Mouse (Mus musculus) kidney, embryonic 16.5 days (tissue): ENCODE results near the gene Hddc3. TPM values are rescaled to one million over a fixed set of nuclear protein-coding genes. Genes with fewer than 3 reads are reported as not detected.

Experiments used
- ATAC-seq: fragments of 200-750 bp; cut with Nextera tagmentation; 2 replicates; pipeline ENCODE4 v1.8.0; 2017; ENCODE audit warnings: moderate TSS enrichment; ENCODE audit not compliant: low FRiP score, low TSS enrichment
- H3K27ac ChIP-seq: fragments of 300-500 bp; sonication (generic); 2 replicates; pipeline ENCODE4 v1.5.1; 2014; ENCODE audit warnings: low read length
- H3K27me3 ChIP-seq: fragments of 300-500 bp; sonication (generic); 2 replicates; pipeline ENCODE4 v1.6.1; 2014; ENCODE audit warnings: low read length, control low read depth, mixed read lengths; ENCODE audit not compliant: insufficient read depth
- H3K36me3 ChIP-seq: fragments of 300-500 bp; sonication (generic); 2 replicates; pipeline ENCODE4 v1.6.1; 2014; ENCODE audit warnings: low read length, control low read depth, mixed read lengths; ENCODE audit not compliant: insufficient read depth
- H3K4me1 ChIP-seq: fragments of 300-500 bp; sonication (generic); 2 replicates; pipeline ENCODE4 v1.6.1; 2014; ENCODE audit warnings: low read length, control low read depth, mixed read lengths; ENCODE audit not compliant: insufficient read depth
- H3K4me2 ChIP-seq: fragments of 300-500 bp; sonication (generic); replicated peaks from 2 replicates; pipeline ENCODE4 v1.6.1; 2014; ENCODE audit warnings: low read depth, low read length
- H3K4me3 ChIP-seq: fragments of 300-500 bp; sonication (generic); 2 replicates; pipeline ENCODE4 v1.5.1; 2014; ENCODE audit warnings: mild to moderate bottlenecking, low read length
- H3K9ac ChIP-seq: fragments of 300-500 bp; sonication (generic); replicated peaks from 2 replicates; pipeline ENCODE4 v1.6.1; 2014; ENCODE audit warnings: low read length
- H3K9me3 ChIP-seq: fragments of 300-500 bp; sonication (generic); 2 replicates; pipeline ENCODE4 v1.6.1; 2016; ENCODE audit warnings: low read length, control low read depth
- WGBS: fragments of 180-500 bp; shearing (Covaris S2); extraction: QIAGEN DNeasy Blood & Tissue Kit; methylation state at CpG from one replicate; pipeline ENCODE4 v1.1.7; 2014; 5-methylcytosine and 5-hydroxymethylcytosine counted together
- polyA plus RNA-seq: library from polyadenylated mRNA; unstranded; fragments of >200 nt; fragmentation: Nextera tagmentation; extraction: Ambion mirVana; gene quantifications from 2 replicates; pipeline ENCODE4 v1.2.1, GENCODE M21; 2015

Hddc3 gene
- polyA plus RNA-seq, 1 experiment from 2014 or later = 23.8 TPM

DNA sequence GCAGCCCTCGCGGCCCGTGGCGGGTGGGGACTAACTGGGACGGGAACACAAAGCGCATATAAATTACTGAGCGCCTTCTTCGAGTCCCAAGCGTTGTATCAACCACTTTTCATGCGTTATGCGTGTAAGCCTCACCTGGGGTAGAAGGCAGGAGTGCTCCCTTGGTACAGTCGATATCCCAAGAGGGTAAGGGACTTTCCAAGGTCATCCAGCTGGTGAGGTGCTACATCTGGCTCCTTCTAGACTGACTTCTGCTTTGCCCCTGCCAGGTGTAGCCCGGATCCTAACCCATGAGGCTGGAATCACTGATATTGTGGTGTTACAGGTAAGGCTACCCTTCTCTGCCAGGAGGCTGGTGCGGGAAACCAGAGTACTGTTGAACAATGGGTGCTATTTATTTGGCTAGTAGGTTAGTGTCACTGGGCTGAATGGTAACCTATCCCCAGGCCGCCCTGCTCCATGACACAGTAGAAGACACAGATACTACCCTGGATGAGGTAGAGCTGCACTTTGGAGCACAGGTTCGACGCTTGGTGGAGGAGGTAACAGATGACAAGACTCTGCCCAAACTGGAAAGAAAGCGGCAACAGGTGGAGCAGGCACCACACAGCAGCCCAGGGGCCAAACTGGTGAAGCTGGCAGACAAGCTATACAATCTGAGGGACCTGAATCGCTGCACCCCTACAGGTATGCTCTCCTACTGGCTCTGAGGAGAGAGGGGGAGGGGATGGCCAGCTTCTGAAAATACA is 540 bp downstream of the Hddc3 start:
- ATAC-seq = no peak
- Histone ChIP-seq H3K27me3 (no peaks in the 10 kb centered on the region), H3K36me3 (peaks cover 3% of the 10 kb centered on the region; the same call in 1 of the 2 replicates), H3K4me2 (peak overlapping the region; percentile 73), H3K27ac (peak overlapping the region; percentile 67; the same call in 1 of the 2 replicates), H3K9ac (peak overlapping the region; percentile 91), H3K4me3 (peak overlapping the region; percentile 66), H3K9me3 (no peaks in the 10 kb centered on the region), H3K4me1 (peaks cover 41% of the 10 kb centered on the region)
- 27% methylated on average over 19 of the region's 19 CpGs for WGBS

DNA sequence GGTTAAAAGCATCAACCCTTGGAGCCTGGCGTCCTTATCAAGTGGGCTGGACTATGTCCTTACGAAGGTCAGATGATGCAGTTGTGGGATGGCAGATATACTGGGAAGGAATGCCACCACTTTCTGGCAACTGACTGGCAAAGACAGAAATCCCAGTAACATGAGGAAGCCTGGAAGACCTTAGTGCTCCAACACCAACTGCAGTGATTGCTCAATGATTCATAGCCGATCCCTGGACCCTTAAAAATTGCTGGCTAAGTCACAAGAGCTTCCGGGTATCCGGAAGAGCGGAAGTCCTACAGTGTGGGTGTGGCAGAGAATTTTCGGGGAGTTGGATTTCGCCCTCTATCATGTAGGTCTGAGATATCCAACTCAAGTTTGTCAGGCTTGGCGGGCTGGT is 3.3 kb downstream of the Hddc3 start:
- Histone ChIP-seq H3K36me3 (peaks cover 13% of the 10 kb centered on the region; the same call in 1 of the 2 replicates), H3K9me3 (no peaks in the 10 kb centered on the region), H3K9ac (no peak overlapping the region), H3K4me1 (peaks cover 23% of the 10 kb centered on the region), H3K4me2 (no peak overlapping the region), H3K27me3 (no peaks in the 10 kb centered on the region), H3K27ac (no peak overlapping the region), H3K4me3 (no peak overlapping the region)
- 85% methylated on average over 9 of the region's 9 CpGs for WGBS
- ATAC-seq = no peak

DNA sequence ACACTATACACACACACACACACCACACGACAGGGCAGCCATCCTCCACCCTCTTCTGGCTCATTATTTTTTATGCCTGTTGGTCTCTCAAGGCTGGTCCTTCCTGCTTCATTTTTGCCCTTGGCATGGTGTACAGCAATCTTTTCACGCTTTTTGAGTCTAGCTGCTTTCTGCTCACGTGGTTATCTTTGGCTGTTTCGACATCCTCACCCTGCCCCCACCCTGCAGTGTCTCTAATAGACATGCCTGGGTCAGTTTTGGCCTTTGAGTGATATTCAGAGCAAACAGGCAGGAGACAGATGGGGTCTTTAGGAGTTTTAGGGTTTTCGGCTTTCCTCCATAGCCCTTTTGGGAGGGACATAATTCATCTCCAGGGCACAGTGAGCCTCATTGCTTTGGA is 3.9 kb downstream of the Hddc3 start:
- no peak for ATAC-seq
- peaks cover 22% of the 10 kb centered on the region for H3K4me1 ChIP-seq
- H3K4me3 ChIP-seq = no peak overlapping the region
- WGBS = 70% methylated on average over 5 of the region's 5 CpGs
- no peak overlapping the region for H3K4me2 ChIP-seq
- H3K9me3 ChIP-seq = no peaks in the 10 kb centered on the region
- peak overlapping the region; percentile 72; the same call in 1 of the 2 replicates for H3K27ac ChIP-seq
- H3K9ac ChIP-seq = no peak overlapping the region
- peaks cover 16% of the 10 kb centered on the region; the same call in 1 of the 2 replicates for H3K36me3 ChIP-seq
- H3K27me3 ChIP-seq = no peaks in the 10 kb centered on the region

DNA sequence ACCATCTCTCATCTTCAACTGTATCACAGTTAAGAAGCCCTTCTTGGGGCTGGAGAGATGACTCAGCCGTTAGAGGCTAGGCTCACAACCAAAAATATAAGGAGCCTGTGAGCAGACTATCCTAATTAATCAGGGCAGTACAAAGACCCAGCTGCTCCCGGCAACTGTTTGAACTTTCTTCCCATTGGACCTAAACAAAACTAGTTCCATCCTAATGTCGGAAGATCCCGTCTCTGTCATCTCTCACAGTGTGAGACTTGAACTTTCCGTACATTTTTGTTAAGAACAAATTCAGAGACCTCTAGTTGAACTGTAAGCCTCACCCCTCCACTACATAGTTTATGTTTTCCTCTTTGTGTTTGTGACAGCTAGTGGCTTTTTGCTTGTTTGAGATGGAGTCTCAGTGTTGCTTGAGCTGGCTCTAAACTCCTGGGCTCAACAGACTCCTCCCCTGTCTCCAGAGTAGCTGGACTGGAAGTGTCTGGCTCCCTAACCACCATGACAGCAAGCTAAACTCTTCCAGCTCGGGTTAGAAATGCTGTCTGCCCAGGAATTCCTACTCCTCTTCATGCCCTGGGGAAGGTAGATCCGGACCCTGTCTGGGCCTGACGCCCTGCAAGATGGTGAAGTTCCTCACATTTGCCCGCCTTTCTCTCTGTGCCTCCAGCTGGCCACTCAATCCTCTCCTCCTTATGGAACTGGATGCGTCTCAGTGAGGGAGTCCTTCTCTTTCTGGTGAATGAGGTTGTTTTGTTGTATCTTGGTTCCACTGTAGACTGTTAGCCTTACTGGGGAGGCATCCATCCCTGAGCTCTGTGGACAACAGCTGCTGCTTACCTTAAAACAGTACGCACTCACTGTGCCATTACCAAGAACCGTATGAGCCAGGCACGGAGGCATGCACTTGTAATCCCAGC is 5.0 kb downstream of the Hddc3 start:
- WGBS = 56% methylated on average over 13 of the region's 13 CpGs

DNA sequence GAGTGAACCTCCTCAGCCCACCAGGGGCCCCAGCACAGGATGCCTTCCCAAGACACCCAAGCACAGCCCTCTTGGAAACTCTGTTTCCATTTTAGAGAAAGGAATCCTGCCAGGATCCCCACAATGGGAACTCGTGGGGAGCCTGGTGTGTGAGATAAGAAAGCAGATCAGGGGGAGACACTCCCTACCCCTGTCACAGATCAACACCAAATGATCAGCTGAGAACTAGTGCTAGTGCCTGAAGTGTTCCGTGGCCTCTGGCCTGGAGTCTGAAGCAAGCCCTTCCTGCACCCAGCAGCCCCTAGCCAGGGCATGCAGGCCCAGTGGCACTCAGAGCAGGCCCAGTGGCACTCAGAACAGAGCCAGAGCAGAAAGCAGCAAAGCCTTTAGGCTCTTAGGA is 7.9 kb downstream of the Hddc3 start:
- H3K9ac ChIP-seq = no peak overlapping the region
- H3K9me3 ChIP-seq = no peaks in the 10 kb centered on the region
- H3K27ac ChIP-seq = no peak overlapping the region
- ATAC-seq = no peak
- WGBS = 78% methylated on average over 2 of the region's 2 CpGs
- H3K4me2 ChIP-seq = no peak overlapping the region
- no peaks in the 10 kb centered on the region for H3K27me3 ChIP-seq
- no peak overlapping the region for H3K4me3 ChIP-seq
- peaks cover 28% of the 10 kb centered on the region for H3K36me3 ChIP-seq
- peaks cover 12% of the 10 kb centered on the region; the same call in 1 of the 2 replicates for H3K4me1 ChIP-seq

More for the DNA sequence above, 5.0 kb downstream of the Hddc3 start:
- ATAC-seq = peak; percentile 49
- no peaks in the 10 kb centered on the region for H3K9me3 ChIP-seq
- H3K4me1 ChIP-seq = peaks cover 18% of the 10 kb centered on the region
- peak overlapping the region; percentile 79 for H3K27ac ChIP-seq
- H3K27me3 ChIP-seq = no peaks in the 10 kb centered on the region
- no peak overlapping the region; the same call in 1 of the 2 replicates for H3K9ac ChIP-seq
- H3K36me3 ChIP-seq = peaks cover 20% of the 10 kb centered on the region; the same call in 1 of the 2 replicates
- no peak overlapping the region for H3K4me2 ChIP-seq
- H3K4me3 ChIP-seq = no peak overlapping the region

DNA sequence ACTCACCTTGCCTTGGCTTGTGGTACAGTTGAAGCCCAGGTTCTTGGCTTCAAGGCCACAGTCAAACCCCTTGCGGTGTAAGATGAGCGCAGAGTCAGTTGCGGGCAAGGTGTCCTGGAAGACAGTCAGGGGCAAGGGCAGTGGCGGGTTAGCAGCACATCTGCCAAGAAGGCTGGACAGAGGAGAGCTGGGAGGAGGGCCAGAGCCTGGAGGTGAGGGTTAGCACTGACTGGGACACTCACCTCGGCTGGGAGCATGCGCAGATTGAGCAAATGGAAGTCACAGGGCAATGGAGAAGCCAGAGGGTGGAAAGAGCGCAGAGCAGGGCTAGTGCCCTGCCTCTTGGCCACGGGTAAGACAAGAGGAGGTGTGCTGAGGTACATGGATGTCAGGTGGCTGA is 10.0 kb downstream of the Hddc3 start:
- no peak overlapping the region for H3K4me2 ChIP-seq
- WGBS = 91% methylated on average over 8 of the region's 8 CpGs
- no peak overlapping the region for H3K4me3 ChIP-seq
- no peaks in the 10 kb centered on the region for H3K27me3 ChIP-seq
- 0 out of 2 replicates have a peak, but pooled peaks cover 4% of the 10 kb centered on the region for H3K4me1 ChIP-seq
- H3K9ac ChIP-seq = no peak overlapping the region
- ATAC-seq = no peak
- H3K27ac ChIP-seq = no peak overlapping the region
- H3K36me3 ChIP-seq = peaks cover 28% of the 10 kb centered on the region
- H3K9me3 ChIP-seq = no peaks in the 10 kb centered on the region

DNA sequence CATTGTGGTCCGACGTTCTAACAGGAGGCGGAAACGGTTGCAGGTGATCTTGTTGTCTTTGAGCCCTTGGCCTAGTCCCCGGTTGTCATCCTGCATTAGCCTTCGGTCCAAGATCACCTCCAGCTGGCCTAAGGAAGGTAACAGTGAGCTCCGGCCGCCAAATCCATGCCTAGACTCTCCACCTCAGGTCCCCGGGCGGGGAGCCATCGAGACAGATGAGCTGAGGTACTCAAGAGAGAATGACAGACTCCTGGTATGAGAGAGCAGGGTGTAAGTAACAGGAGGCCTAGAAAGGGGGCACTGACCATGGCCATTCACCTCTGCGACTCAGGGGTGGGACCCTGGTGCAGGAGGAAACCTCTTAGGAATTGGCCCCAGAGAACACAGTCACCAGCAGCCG is 13.4 kb downstream of the Hddc3 start:
- 89% methylated on average over 13 of the region's 13 CpGs for WGBS
- peaks cover 42% of the 10 kb centered on the region for H3K36me3 ChIP-seq

DNA sequence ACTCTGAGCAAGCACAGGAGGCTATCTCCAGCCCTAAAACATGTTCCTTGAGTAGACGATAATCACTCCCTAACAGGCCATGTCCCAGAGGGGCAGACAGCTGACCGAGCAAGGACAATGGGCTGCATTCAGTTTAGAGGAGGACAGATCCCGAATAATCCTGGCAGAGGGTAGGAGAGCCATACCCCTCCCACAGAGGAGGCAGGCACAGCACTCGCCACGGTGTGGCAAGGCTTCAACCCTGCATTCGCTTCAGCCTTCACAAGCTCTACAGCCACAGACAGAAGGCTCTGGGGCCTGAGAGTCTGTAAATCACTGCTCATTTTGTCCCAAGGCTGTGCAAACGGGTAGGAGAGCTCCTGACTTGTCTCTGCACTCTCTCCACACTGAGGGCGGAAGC is 14.3 kb downstream of the Hddc3 start:
- no peak for ATAC-seq
- no peak overlapping the region for H3K4me3 ChIP-seq
- no peaks in the 10 kb centered on the region for H3K27me3 ChIP-seq
- H3K9ac ChIP-seq = no peak overlapping the region
- no peak overlapping the region for H3K4me2 ChIP-seq
- no peak overlapping the region for H3K27ac ChIP-seq
- 56% methylated on average over 8 of the region's 8 CpGs for WGBS
- H3K36me3 ChIP-seq = peaks cover 46% of the 10 kb centered on the region
- no peaks in the 10 kb centered on the region for H3K9me3 ChIP-seq
- no peaks in the 10 kb centered on the region for H3K4me1 ChIP-seq

More for the DNA sequence above, 13.4 kb downstream of the Hddc3 start:
- Histone ChIP-seq H3K4me2 (no peak overlapping the region), H3K9me3 (no peaks in the 10 kb centered on the region), H3K4me1 (no peaks in the 10 kb centered on the region), H3K4me3 (no peak overlapping the region), H3K27ac (no peak overlapping the region), H3K27me3 (no peaks in the 10 kb centered on the region), H3K9ac (no peak overlapping the region)
- ATAC-seq = no peak

DNA sequence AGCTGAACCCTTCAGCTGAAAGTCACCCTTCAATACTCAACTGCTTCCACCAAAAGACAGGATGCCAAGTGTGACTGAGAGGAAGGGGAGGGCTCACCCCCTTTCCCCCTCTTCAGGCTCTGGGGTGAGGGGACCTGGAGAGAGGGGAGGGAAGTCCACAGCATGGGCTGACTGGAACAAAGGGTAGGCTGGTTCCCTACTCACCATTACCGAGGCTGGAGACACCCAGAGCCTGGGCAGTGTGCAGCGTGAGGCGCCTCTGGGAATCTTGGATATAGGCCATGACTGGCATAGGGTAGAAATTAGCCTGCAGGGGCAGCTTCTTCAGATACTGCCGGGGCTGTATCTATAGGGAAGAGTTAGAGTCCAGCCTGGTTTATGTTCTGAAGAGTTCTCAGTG is 15.1 kb downstream of the Hddc3 start:
- Histone ChIP-seq H3K9ac (no peak overlapping the region), H3K4me1 (no peaks in the 10 kb centered on the region), H3K9me3 (no peaks in the 10 kb centered on the region), H3K4me3 (no peak overlapping the region), H3K27me3 (no peaks in the 10 kb centered on the region), H3K4me2 (no peak overlapping the region), H3K36me3 (peaks cover 49% of the 10 kb centered on the region), H3K27ac (no peak overlapping the region)
- 84% methylated on average over 4 of the region's 4 CpGs for WGBS
- ATAC-seq = no peak
